Mouse (Mus musculus): ENCODE results near the gene Entpd2. TPM values are rescaled to one million over a fixed set of nuclear protein-coding genes. Genes with fewer than 3 reads are reported as not detected.

Entpd2 gene
- total RNA-seq, 2 experiments from 2014 or later: 10.0 to 11.8 TPM

DNA sequence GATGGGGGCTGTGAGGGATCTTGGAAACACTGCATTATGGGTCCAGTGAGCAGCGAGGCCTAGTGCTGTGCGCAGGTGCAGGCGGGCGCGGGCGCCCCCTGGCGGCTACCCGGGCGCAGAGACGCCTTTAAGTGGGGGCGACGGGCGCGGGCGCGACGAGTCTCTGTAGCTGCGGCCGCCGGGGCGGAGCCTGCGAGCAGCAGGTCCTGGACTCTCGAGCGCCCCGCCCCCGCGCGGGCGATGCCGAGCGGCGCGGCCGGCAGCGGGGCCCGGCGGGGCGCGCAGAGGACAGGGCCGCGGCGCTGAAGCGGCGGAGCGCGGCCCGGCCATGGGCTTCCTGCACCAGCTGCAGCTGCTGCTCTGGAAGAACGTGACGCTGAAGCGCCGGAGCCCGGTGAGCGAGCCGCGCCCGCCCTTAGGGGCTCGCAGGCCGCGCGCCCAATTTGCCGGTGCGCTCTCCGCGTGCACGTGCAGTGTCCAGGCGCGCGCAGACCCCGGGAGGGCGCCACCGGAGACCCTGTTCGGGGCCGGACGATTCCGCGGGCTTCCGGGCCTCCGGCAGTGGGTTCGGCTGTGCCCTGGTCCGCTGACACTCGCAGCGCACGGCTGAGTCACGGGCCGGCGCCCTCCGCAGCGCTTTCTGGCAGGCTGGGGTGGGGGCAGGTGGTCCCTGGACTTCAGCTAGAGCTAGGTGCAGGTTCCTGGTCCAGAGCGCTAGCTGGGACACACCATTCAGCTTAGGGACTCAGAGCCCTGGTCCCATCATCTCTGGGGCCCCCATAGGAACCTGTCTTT is 33.0 kb downstream of the Entpd2 start, which contains the start of gene Abca2:
TSS of gene Abca2 (plus strand) at position 262 of the 795 bp plus-strand sequence.
- DNase-seq (ENCODE audit: low spot score in 2 of 2): peak; percentile 84 to 88

DNA sequence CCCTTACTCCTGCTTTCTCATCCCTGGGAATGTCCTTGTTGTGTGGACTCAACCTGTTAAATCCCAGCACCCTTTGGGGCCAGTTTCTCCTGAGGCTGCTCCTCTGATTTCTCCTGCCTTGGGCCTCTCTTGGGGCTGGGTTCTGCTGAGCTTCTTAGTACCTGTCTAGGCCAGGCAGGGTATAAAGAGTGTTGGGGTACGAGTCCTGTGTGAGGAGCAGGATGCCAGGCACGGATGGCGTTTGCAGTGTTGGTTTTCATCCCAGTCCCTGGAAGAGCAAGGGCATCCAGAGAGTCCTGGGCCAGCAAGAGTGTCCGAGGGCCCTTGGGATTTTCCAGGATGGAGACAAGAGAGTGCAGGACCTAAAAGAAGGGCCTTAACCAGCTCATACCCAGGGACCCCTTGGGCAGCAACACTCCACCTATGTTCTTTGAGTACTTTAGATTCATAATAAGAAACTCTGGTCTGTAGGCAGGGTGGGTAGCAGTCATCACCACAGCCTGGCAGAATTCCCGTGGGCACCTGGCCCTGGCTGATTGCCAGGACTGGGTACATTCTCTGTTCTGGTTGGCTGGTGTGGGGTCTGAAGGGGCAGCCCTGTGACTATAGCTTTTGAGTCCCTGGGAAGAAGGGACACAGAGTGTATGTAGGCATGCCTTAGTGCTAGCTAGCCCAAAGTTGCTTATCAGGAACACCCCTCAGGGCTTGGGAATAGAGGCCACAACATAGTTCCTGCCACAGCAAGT is 33.9 kb downstream of the Entpd2 start:
- no peak for DNase-seq (ENCODE audit: low spot score in 2 of 2)

DNA sequence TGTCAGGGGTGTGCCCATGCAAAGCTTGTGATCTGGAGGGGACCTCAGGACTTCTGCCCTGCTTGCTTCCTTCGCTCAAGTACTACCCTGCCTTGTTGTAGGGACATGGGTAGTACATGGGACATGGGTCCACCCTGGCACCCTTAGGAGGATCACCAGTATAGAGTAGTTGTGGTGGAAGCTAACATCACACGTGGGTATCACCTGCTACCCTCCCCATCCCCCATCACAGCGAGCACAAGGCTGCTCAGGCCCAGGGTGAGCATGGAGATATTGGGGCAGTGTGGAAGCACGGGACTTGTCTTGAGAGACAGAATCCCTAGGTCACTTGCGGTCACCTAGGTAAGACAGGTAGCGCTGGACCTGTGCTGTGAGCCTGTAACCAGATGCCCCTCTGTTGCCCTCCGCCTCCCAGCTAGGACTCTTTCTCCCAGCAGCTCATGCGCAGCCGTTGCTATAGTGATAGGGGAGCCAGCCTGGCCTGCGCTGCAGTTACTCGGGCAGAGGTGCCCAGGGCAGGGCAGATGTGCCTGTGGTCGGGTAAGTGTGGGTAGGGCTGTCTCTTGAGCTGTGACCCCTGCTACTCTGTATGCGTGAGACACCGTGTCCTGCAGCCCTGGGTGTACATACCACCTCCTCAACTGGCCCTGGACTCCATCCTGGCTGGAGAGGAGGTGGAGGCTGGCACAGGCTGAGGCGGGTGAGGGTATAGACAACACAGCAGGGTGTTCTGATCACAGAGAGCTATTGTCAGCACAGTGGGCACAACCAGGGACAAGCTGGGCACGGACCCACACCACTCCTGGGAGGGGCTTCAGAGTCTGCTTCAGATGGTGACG is 34.9 kb downstream of the Entpd2 start:
- DNase-seq (ENCODE audit: low spot score in 2 of 2): no peak

DNA sequence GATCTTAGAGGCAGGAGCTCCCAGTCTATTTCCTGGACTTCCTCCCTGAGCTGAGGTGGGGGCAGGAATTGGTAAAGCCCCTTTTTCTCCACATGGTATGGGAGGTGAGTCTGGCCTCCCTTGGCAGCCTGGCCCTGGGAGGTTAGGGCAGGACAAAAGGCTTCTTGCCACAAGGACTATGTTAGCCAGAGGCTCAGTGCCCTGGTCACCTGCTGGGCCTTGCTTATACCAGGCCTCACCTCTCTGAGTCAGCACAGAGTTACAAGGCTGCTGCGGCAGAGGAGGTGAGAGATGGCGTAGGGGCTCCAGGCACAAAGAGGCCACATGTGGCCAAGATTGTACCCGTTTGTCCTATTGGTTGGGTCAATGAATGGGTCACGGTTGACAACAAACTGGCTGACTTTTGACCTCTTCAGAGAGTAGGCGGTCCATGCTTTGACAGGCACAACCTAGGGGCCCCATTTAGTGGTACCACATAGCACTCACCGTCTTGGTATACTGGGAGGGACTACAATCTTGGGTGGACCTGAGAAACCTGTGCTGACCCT is 35.7 kb downstream of the Entpd2 start:
- no peak for DNase-seq (ENCODE audit: low spot score in 2 of 2)

DNA sequence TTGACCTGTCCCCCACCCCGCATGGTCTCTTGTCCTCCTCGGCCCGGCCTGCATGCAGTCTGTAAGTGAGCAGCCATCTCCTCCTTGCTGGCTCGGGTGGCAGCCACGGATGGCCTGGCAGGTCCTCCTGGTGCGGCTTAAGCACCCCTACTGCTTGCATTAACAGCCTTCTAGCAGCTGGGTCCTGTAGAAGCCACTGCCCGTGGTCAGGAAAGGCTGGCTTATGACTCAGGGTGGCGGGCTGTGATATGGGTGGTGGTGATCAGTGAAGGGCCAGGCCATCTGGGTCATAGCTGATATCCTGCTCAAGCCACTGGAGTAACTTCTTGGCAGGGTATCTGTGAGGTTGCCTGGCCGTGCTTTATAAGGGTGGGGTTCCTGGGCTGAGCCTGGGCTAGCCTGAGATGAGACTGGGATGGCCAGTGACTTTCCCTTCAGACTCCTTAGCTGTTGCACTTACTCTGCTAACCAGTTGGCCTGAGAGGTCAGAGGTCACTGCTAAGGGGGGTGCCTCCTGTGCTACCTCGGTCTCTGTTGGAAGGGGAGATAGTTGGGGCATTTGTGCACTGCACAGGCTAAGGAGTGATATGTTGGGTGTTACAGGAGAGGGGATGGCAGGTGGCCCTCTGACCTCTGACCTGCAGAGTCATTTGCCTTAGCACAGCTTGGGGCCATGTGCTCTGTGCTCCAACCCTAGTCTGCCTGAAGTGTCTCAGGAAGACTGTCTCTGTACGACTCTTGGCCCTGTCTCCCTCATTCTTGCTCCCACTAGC is 36.8 kb downstream of the Entpd2 start:
- no peak for DNase-seq (ENCODE audit: low spot score in 2 of 2)

DNA sequence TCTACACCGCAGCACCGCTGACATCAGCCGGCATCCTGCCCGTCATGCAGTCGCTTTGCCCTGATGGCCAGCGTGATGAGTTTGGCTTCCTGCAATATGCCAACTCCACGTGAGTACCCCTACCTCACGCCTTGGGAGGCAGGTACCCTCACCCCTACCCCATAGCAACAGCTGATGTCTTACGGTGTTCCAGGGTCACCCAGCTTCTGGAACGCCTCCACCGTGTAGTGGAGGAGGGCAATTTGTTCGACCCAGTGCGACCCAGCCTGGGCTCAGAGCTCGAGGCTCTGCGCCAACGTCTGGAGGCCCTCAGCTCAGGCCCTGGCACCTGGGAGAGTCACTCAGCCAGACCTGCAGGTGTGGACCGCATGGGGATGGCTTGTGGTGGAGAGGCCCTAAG is 37.4 kb downstream of the Entpd2 start:
- no peak for DNase-seq (ENCODE audit: low spot score in 2 of 2)

DNA sequence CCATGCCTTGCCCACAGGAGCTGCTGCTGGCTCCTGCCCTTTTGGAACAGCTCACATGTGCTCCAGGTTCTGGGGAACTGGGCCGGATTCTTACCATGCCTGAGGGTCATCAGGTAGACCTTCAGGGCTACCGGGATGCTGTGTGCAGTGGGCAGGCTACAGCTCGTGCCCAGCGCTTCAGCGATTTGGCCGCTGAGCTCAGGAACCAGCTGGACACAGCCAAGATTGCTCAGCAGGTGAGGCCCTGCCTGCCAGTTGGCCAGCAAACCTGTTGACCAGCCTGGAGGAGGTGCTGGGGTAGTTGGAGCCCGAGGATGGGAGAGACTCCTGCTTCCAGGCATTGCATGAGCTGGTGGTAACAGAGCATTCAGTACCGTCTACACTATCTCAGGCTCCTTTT is 38.6 kb downstream of the Entpd2 start:
- no peak for DNase-seq (ENCODE audit: low spot score in 2 of 2)

DNA sequence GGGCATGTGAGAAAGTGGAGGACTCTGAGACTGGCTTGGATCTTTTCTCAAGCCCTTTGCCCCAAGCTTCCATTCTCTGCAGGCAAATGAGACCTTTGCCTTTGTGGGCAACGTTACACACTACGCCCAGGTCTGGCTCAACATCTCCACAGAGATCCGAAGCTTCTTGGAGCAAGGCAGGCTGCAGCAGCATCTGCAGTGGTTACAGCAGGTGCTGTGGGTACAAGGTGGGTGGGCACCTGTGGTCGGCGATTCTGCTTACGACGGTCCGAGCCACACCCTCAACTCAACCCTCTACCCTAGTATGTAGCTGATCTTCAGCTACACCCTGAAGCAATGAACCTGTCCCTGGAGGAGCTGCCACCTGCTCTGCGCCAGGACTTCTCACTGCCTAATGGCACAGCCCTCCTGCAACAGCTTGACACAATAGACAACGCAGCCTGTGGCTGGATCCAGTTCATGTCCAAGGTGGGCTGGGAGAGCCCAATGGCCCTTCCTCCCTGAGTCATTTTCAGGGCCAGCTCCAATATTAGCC is 40.7 kb downstream of the Entpd2 start:
- no peak for DNase-seq (ENCODE audit: low spot score in 2 of 2)

DNA sequence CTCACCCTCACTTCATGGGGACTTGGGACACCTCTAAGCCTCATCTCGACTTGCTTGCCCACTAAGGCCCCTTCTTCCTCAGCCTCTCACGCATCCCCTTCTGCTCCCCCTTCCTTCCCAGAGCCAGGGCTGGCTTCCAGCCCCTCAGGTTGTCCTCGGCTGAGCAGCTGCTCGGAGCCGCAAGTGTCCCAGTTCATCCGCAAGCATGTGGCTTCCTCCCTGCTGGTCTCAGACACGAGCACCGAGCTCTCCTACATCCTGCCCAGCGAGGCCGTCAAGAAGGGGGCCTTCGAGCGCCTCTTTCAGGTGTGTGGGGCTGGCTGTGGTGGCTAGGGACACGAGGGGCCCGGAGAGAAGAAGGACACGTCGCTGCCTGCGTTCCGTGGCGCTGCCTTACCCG is 45.4 kb downstream of the Entpd2 start:
- DNase-seq (ENCODE audit: low spot score in 2 of 2): no peak

DNA sequence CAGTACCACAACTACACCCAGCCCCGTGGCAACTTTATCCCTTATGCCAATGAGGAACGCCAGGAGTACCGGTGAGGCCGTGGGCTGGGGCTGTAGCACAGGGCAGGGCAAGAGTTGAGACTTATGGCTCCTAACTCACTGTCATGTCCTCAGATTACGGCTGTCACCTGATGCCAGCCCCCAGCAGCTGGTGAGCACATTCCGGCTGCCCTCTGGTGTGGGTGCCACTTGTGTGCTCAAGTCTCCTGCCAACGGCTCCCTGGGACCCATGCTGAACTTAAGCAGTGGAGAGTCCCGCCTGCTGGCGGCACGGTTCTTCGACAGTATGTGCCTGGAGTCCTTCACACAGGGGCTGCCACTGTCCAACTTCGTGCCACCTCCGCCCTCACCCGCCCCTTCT is 47.0 kb downstream of the Entpd2 start:
- no peak for DNase-seq (ENCODE audit: low spot score in 2 of 2)

Small RNAs within 50 kb of the gene (microRNA-seq; reads per million reads assigned to microRNA genes)
- gene Mir3087: 1.1 reads per million

Other genes starting within 250 kb of the Entpd2 start
- gene Nrarp, start 215.1 kb upstream of the Entpd2 start, total RNA-seq (2021): 10 to 100 TPM; 10.2 to 18.4 TPM
- 10 to 100 TPM; 23.1 to 24.3 TPM for gene Tor4a, start 199.0 kb upstream of the Entpd2 start, total RNA-seq (2021)
- 10 to 100 TPM; 64.8 to 65.8 TPM for gene Nelfb, start 184.4 kb upstream of the Entpd2 start, total RNA-seq (2021)
- gene Stpg3, start 181.2 kb upstream of the Entpd2 start, total RNA-seq (2021): not detected
- gene Fam166a, start 177.1 kb upstream of the Entpd2 start, total RNA-seq (2021): under 1 TPM; 0.45 to 0.68 TPM
- 100 to 1,000 TPM; 235 to 257 TPM for gene Tubb4b, start 171.2 kb upstream of the Entpd2 start, total RNA-seq (2021)
- under 1 TPM in 1 of 2 experiments, not detected in 1; 0.95 TPM for gene Slc34a3, start 161.5 kb upstream of the Entpd2 start, total RNA-seq (2021)
- not detected for gene Rnf224, start 159.1 kb upstream of the Entpd2 start, total RNA-seq (2021)
- gene Rnf208, start 153.6 kb upstream of the Entpd2 start, total RNA-seq (2021): 10 to 100 TPM; 14.3 to 18.7 TPM
- gene Cysrt1, start 153.4 kb upstream of the Entpd2 start, total RNA-seq (2021): not detected
- 1 to 10 TPM; 4.4 to 5.9 TPM for gene AL732309.1, start 149.0 kb upstream of the Entpd2 start, total RNA-seq (2021)
- 10 to 100 TPM; 28.9 to 38.5 TPM for gene Tmem203, start 140.4 kb upstream of the Entpd2 start, total RNA-seq (2021)
- gene Tprn, start 133.3 kb upstream of the Entpd2 start, total RNA-seq (2021): 10 to 100 TPM; 15.5 to 18.7 TPM
- gene Ssna1, start 123.4 kb upstream of the Entpd2 start, total RNA-seq (2021): 10 to 100 TPM; 56.0 to 56.8 TPM
- gene Anapc2, start 123.4 kb upstream of the Entpd2 start, total RNA-seq (2021): 100 to 1,000 TPM; 110 to 115 TPM
- not detected for gene Tmem210, start 107.7 kb upstream of the Entpd2 start, total RNA-seq (2021)
- gene Lrrc26, start 106.0 kb upstream of the Entpd2 start, total RNA-seq (2021): not detected
- 10 to 100 TPM; 15.0 to 15.2 TPM for gene Grin1, start 76.7 kb upstream of the Entpd2 start, total RNA-seq (2021)
- gene Man1b1, start 63.5 kb upstream of the Entpd2 start, total RNA-seq (2021): 10 to 100 TPM; 57.5 to 62.5 TPM
- 10 to 100 TPM; 32.1 to 33.9 TPM for gene Dpp7, start 39.5 kb upstream of the Entpd2 start, total RNA-seq (2021)
- 10 to 100 TPM; 18.6 to 24.0 TPM for gene Uap1l1, start 30.2 kb upstream of the Entpd2 start, total RNA-seq (2021)
- gene Sapcd2, start 23.6 kb upstream of the Entpd2 start, total RNA-seq (2021): 1 to 10 TPM; 9.3 to 9.4 TPM
- gene Npdc1, start 3.5 kb downstream of the Entpd2 start, total RNA-seq (2021): 100 to 1,000 TPM; 102 to 112 TPM
- under 1 TPM in 1 of 2 experiments, not detected in 1; 0.82 TPM for gene Fut7, start 27.4 kb downstream of the Entpd2 start, total RNA-seq (2021)
- gene Abca2, start 32.8 kb downstream of the Entpd2 start, total RNA-seq (2021): 10 to 100 TPM; 30.4 to 34.3 TPM
- gene Clic3, start 61.0 kb downstream of the Entpd2 start, total RNA-seq (2021): 1 to 10 TPM; 1.4 to 1.7 TPM
- 10 to 100 TPM; 41.0 to 48.5 TPM for gene Paxx, start 65.2 kb downstream of the Entpd2 start, total RNA-seq (2021)
- gene Ptgds, start 74.2 kb downstream of the Entpd2 start, total RNA-seq (2021): 1 to 10 TPM; 3.6 to 6.5 TPM
- gene Lcn12, start 98.0 kb downstream of the Entpd2 start, total RNA-seq (2021): not detected
- 100 to 1,000 TPM in 1 of 2 experiments, 10 to 100 TPM in 1; 99.5 to 118 TPM for gene Fbxw5, start 104.9 kb downstream of the Entpd2 start, total RNA-seq (2021)
- 1 to 10 TPM; 1.0 to 9.9 TPM for gene C8g, start 105.8 kb downstream of the Entpd2 start, total RNA-seq (2021)
- 10 to 100 TPM; 19.2 to 20.5 TPM for gene Traf2, start 151.1 kb downstream of the Entpd2 start, total RNA-seq (2021)
- 100 to 1,000 TPM; 171 to 191 TPM for gene Edf1, start 162.0 kb downstream of the Entpd2 start, total RNA-seq (2021)
- gene Mamdc4, start 179.0 kb downstream of the Entpd2 start, total RNA-seq (2021): 1 to 10 TPM; 4.1 to 7.1 TPM
- 10 to 100 TPM; 74.7 to 80.0 TPM for gene Phpt1, start 179.3 kb downstream of the Entpd2 start, total RNA-seq (2021)
- gene Ajm1, start 185.9 kb downstream of the Entpd2 start, total RNA-seq (2021): 1 to 10 TPM; 4.6 to 5.3 TPM
- 100 to 1,000 TPM; 117 to 128 TPM for gene Rabl6, start 212.6 kb downstream of the Entpd2 start, total RNA-seq (2021)
- under 1 TPM in 1 of 2 experiments, not detected in 1; 0.11 TPM for gene Ccdc183, start 221.8 kb downstream of the Entpd2 start, total RNA-seq (2021)
- 10 to 100 TPM; 37.1 to 39.5 TPM for gene Tmem141, start 226.1 kb downstream of the Entpd2 start, total RNA-seq (2021)
- gene Fcna, start 232.2 kb downstream of the Entpd2 start, total RNA-seq (2021): 10 to 100 TPM; 10.2 to 14.4 TPM

Measured in adrenal gland, postnatal 4 days (tissue).